Mouse (Mus musculus): ENCODE results near the gene St6galnac4. TPM values are rescaled to one million over a fixed set of nuclear protein-coding genes. Genes with fewer than 3 reads are reported as not detected.

The St6galnac4 gene
- total and polyA plus RNA-seq, 2 experiments from 2014 or later: 31.3 to 35.5 TPM

GRCm38 (mm10) chr2:32598506-32598905 is 11.6 kb downstream of the St6galnac4 start:
- ATAC-seq (no peak), DNase-seq (no peak)
- H3K27me3 ChIP-seq (ENCODE audit: insufficient read depth, low read length): no peaks in the 10 kb centered on the region
- H3K36me3 ChIP-seq (ENCODE audit: insufficient read depth): peaks cover 20% of the 10 kb centered on the region
- 72% methylated on average over 8 of the region's 8 CpGs for WGBS
- H3K27ac ChIP-seq (ENCODE audit: low read depth, low read length): no peak overlapping the region
- TF ChIP-seq CTCF (IDR thresholded peaks at IDR 0.05; ENCODE audit: low read depth): no peak
- H3K4me2 ChIP-seq (ENCODE audit: low read depth): no peak overlapping the region
- H3K9me3 ChIP-seq (ENCODE audit: low read length): no peaks in the 10 kb centered on the region
- H3K4me1 ChIP-seq (ENCODE audit: insufficient read depth): peaks cover 4% of the 10 kb centered on the region; the same call in 1 of the 2 replicates
- H3K4me3 ChIP-seq (ENCODE audit: low read depth, low read length): no peak overlapping the region
- no peak overlapping the region for H3K9ac ChIP-seq

- Histone ChIP-seq H3K9ac (no peak within 1 kb of the TSS), H3K27me3 (ENCODE audit: insufficient read depth, low read length) (no peaks in the 10 kb centered on the region), H3K9me3 (ENCODE audit: low read length) (no peaks in the 10 kb centered on the region), H3K4me1 (ENCODE audit: insufficient read depth) (peaks cover 4% of the 10 kb centered on the region; the same call in 1 of the 2 replicates), H3K4me3 (ENCODE audit: low read depth, low read length) (no peak within 1 kb of the TSS), H3K4me2 (ENCODE audit: low read depth) (no peak within 1 kb of the TSS), H3K36me3 (ENCODE audit: insufficient read depth) (peaks cover 14% of the 10 kb centered on the region), H3K27ac (ENCODE audit: low read depth, low read length) (no peak within 1 kb of the TSS)
- no peak for TF ChIP-seq CTCF (IDR thresholded peaks at IDR 0.05; ENCODE audit: low read depth)
- 89% methylated on average over 3 of the region's 3 CpGs for WGBS
- DNase-seq (no peak), ATAC-seq (no peak)
Measured at GRCm38 (mm10) chr2:32599409-32599808, 12.5 kb downstream of the St6galnac4 start, which contains the start of gene St6galnac6. Gene St6galnac6, plus strand, starts transcription at chr2:32599709.

GRCm38 (mm10) chr2:32601417-32602065 is 14.6 kb downstream of the St6galnac4 start:
- no peak for ATAC-seq
- TF ChIP-seq CTCF (IDR thresholded peaks at IDR 0.05; ENCODE audit: low read depth): peak; percentile 41

DNA sequence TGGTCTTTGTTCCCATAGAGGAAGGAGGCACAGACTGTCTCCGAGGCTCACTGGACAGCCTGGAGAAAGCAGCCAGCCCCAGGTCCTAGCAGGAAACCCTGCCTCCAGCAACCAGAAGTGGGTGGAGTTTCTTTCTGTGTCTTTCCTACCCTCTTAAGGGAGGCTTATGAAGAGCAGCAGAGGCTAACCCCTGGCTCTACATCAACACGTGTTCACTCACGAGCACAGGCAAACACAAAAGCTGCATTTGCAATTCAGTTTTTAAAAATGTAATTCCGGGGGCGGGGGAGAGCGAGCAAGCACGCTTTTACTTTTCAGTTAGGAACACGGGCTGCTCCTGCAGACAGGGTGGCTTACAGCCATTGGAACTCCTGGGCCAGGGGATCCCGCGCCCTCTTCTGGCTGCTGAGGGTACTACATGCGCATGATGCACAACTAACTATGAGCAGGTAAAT is 15.7 kb downstream of the St6galnac4 start:
- peak; percentile 56 for ATAC-seq
- TF ChIP-seq CTCF (IDR thresholded peaks at IDR 0.05; ENCODE audit: low read depth): peak; percentile 93

More at GRCm38 (mm10) chr2:32601417-32602065, 14.6 kb downstream of the St6galnac4 start:
- H3K4me1 ChIP-seq (ENCODE audit: insufficient read depth): peaks cover 4% of the 10 kb centered on the region; the same call in 1 of the 2 replicates
- DNase-seq: no peak
- no peak overlapping the region for H3K9ac ChIP-seq
- 44% methylated on average over 8 of the region's 8 CpGs for WGBS
- no peaks in the 10 kb centered on the region for H3K27me3 ChIP-seq (ENCODE audit: insufficient read depth, low read length)
- no peaks in the 10 kb centered on the region for H3K9me3 ChIP-seq (ENCODE audit: low read length)
- H3K4me2 ChIP-seq (ENCODE audit: low read depth): no peak overlapping the region
- H3K27ac ChIP-seq (ENCODE audit: low read depth, low read length): no peak overlapping the region
- no peak overlapping the region for H3K4me3 ChIP-seq (ENCODE audit: low read depth, low read length)
- peaks cover 5% of the 10 kb centered on the region; the same call in 1 of the 2 replicates for H3K36me3 ChIP-seq (ENCODE audit: insufficient read depth)

DNA sequence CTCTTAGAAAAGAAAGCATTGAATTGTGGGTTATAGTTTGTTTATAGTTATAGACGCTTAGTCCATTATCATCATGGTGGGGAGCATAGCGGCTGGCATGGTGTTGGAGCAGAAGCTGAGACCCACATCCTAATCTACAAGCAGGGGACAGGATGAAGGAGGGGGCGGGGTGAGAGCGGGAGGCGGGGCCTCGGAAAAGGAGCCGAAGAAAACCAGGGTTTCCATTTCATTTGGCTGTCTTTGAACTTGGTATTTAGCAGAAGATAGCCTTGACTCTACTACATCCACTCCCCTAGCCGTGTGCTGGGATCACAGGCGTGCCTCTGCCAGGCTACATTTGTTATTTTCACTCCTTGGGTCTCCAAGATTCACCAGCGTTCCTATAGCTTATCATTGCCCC is 17.7 kb downstream of the St6galnac4 start:
- WGBS: 46% methylated on average over 10 of the region's 10 CpGs
- Histone ChIP-seq H3K4me2 (ENCODE audit: low read depth) (no peak overlapping the region), H3K9ac (no peak overlapping the region), H3K27ac (ENCODE audit: low read depth, low read length) (no peak overlapping the region), H3K9me3 (ENCODE audit: low read length) (no peaks in the 10 kb centered on the region), H3K4me3 (ENCODE audit: low read depth, low read length) (no peak overlapping the region), H3K36me3 (ENCODE audit: insufficient read depth) (no peaks in the 10 kb centered on the region), H3K27me3 (ENCODE audit: insufficient read depth, low read length) (no peaks in the 10 kb centered on the region), H3K4me1 (ENCODE audit: insufficient read depth) (peaks cover 15% of the 10 kb centered on the region)
- no peak for DNase-seq
- ATAC-seq: no peak
- no peak for TF ChIP-seq CTCF (IDR thresholded peaks at IDR 0.05; ENCODE audit: low read depth)

More for the DNA sequence above, 15.7 kb downstream of the St6galnac4 start:
- peak; percentile 87 for DNase-seq
- no peaks in the 10 kb centered on the region for H3K9me3 ChIP-seq (ENCODE audit: low read length)
- peak overlapping the region; percentile 38 for H3K4me2 ChIP-seq (ENCODE audit: low read depth)
- H3K4me1 ChIP-seq (ENCODE audit: insufficient read depth): peaks cover 4% of the 10 kb centered on the region; the same call in 1 of the 2 replicates
- under 1% methylated on average over 11 of the region's 11 CpGs for WGBS
- H3K36me3 ChIP-seq (ENCODE audit: insufficient read depth): 0 out of 2 replicates have a peak, but pooled peaks cover 4% of the 10 kb centered on the region
- H3K9ac ChIP-seq: no peak overlapping the region
- H3K4me3 ChIP-seq (ENCODE audit: low read depth, low read length): peak overlapping the region; percentile 19; the same call in 1 of the 2 replicates
- no peak overlapping the region for H3K27ac ChIP-seq (ENCODE audit: low read depth, low read length)
- H3K27me3 ChIP-seq (ENCODE audit: insufficient read depth, low read length): no peaks in the 10 kb centered on the region

- peak; percentile 83 for DNase-seq
- no peak overlapping the region for H3K27ac ChIP-seq (ENCODE audit: low read depth, low read length)
- H3K9me3 ChIP-seq (ENCODE audit: low read length): no peaks in the 10 kb centered on the region
- peak; percentile 68 for TF ChIP-seq CTCF (IDR thresholded peaks at IDR 0.05; ENCODE audit: low read depth)
- H3K9ac ChIP-seq: peak overlapping the region; percentile 76
- H3K4me1 ChIP-seq (ENCODE audit: insufficient read depth): peaks cover 15% of the 10 kb centered on the region
- 18% methylated on average over 45 of the region's 55 CpGs for WGBS
- H3K4me2 ChIP-seq (ENCODE audit: low read depth): peak overlapping the region; percentile 88
- no peaks in the 10 kb centered on the region for H3K27me3 ChIP-seq (ENCODE audit: insufficient read depth, low read length)
- ATAC-seq: peak; percentile 87
- peak overlapping the region; percentile 69 for H3K4me3 ChIP-seq (ENCODE audit: low read depth, low read length)
- H3K36me3 ChIP-seq (ENCODE audit: insufficient read depth): no peaks in the 10 kb centered on the region
Measured at GRCm38 (mm10) chr2:32606161-32607142, 19.6 kb downstream of the St6galnac4 start.
